Mouse (Mus musculus) spleen, postnatal 14 days (tissue): ENCODE results near the gene A130010J15Rik.

Source experiments
- DNase-seq, 2 experiments: peaks; one replicate each; pipeline ENCODE4 v3.0.0; 2021 to 2022; ENCODE audit warnings: low spot score in 2 of 2

The A130010J15Rik gene

GRCm38 (mm10) chr1:193167746-193168145 lies at the start of gene A130010J15Rik:
A130010J15Rik (plus strand) TSS chr1:193168046.
- DNase-seq = no peak

GRCm38 (mm10) chr1:193122793-193123192 lies 45.1 kb upstream of the A130010J15Rik start:
- DNase-seq = no peak

- no peak for DNase-seq
These were observed 44.6 kb upstream of the A130010J15Rik start for GRCm38 (mm10) chr1:193123290-193123689.

GRCm38 (mm10) chr1:193125835-193126234 lies 42.0 kb upstream of the A130010J15Rik start:
- no peak for DNase-seq

- no peak for DNase-seq
These were observed 39.8 kb upstream of the A130010J15Rik start for GRCm38 (mm10) chr1:193128055-193128454.

GRCm38 (mm10) chr1:193129321-193129720 lies 38.5 kb upstream of the A130010J15Rik start:
- DNase-seq = no peak

- DNase-seq = peak; percentile 92 to 97
These were observed 37.9 kb upstream of the A130010J15Rik start, which contains the start of gene Diexf for GRCm38 (mm10) chr1:193129786-193130455. Diexf (minus strand) TSS chr1:193130272.

- DNase-seq = no peak
These were observed 37.4 kb upstream of the A130010J15Rik start for GRCm38 (mm10) chr1:193130456-193130825.

GRCm38 (mm10) chr1:193130839-193131238 lies 37.0 kb upstream of the A130010J15Rik start:
- DNase-seq = no peak

- DNase-seq = no peak
These were observed 36.4 kb upstream of the A130010J15Rik start for GRCm38 (mm10) chr1:193131311-193131948.

GRCm38 (mm10) chr1:193132385-193132784 lies 35.5 kb upstream of the A130010J15Rik start:
- DNase-seq = no peak

- DNase-seq = no peak
These were observed 34.1 kb upstream of the A130010J15Rik start for GRCm38 (mm10) chr1:193133726-193134125.

GRCm38 (mm10) chr1:193138087-193138486 lies 29.8 kb upstream of the A130010J15Rik start:
- DNase-seq = no peak

GRCm38 (mm10) chr1:193138669-193139068 lies 29.2 kb upstream of the A130010J15Rik start:
- no peak for DNase-seq

GRCm38 (mm10) chr1:193141118-193141517 lies 26.7 kb upstream of the A130010J15Rik start:
- no peak for DNase-seq

- DNase-seq = no peak
These were observed 25.3 kb upstream of the A130010J15Rik start for GRCm38 (mm10) chr1:193142517-193143062.

GRCm38 (mm10) chr1:193144516-193144915 lies 23.3 kb upstream of the A130010J15Rik start:
- no peak for DNase-seq

GRCm38 (mm10) chr1:193145101-193145500 lies 22.7 kb upstream of the A130010J15Rik start:
- no peak for DNase-seq

GRCm38 (mm10) chr1:193146416-193146815 lies 21.4 kb upstream of the A130010J15Rik start:
- DNase-seq = no peak

GRCm38 (mm10) chr1:193149231-193149630 lies 18.6 kb upstream of the A130010J15Rik start:
- no peak for DNase-seq

- no peak for DNase-seq
These were observed 16.7 kb upstream of the A130010J15Rik start for GRCm38 (mm10) chr1:193151134-193151533.

- no peak for DNase-seq
These were observed 15.0 kb upstream of the A130010J15Rik start, which contains the start of gene Irf6 for GRCm38 (mm10) chr1:193152872-193153271. Irf6 (plus strand) TSS chr1:193153111.

- DNase-seq = no peak
These were observed 14.3 kb upstream of the A130010J15Rik start for GRCm38 (mm10) chr1:193153561-193153960.
